Mouse (Mus musculus) lung, postnatal 0 days (tissue): ENCODE data around the gene Lgals12. TPM values are rescaled to one million over a fixed set of nuclear protein-coding genes. Genes with fewer than 3 reads are reported as not detected.

Source experiments
- ATAC-seq: fragments of 200-750 bp; cut with Nextera tagmentation; 2 replicates; pipeline ENCODE4 v1.8.0; 2017; ENCODE audit warnings: moderate library complexity
- DNase-seq: peaks from one replicate; pipeline ENCODE4 v3.0.0-alpha.2; 2016; ENCODE audit warnings: low spot score
- H3K27ac ChIP-seq: fragments of 300-500 bp; sonication (generic); 2 replicates; pipeline ENCODE4 v1.5.1; 2014; ENCODE audit warnings: antibody characterized with exemption, mild to moderate bottlenecking, low read length, mixed read lengths
- H3K27me3 ChIP-seq: fragments of 300-500 bp; sonication (generic); replicated peaks from 2 replicates; pipeline ENCODE4 v1.6.1; 2014; ENCODE audit warnings: low read length, mixed read lengths; ENCODE audit not compliant: insufficient read depth
- H3K36me3 ChIP-seq: fragments of 300-500 bp; sonication (generic); 2 replicates; pipeline ENCODE4 v1.6.1; 2014; ENCODE audit warnings: low read length, mixed read lengths; ENCODE audit not compliant: insufficient read depth
- H3K4me1 ChIP-seq: fragments of 300-500 bp; sonication (generic); 2 replicates; pipeline ENCODE4 v1.6.1; 2014; ENCODE audit warnings: antibody characterized with exemption, low read depth, low read length, mixed read lengths; ENCODE audit not compliant: insufficient read depth
- H3K4me2 ChIP-seq: fragments of 300-500 bp; sonication (generic); replicated peaks from 2 replicates; pipeline ENCODE4 v1.6.1; 2014; ENCODE audit warnings: low read depth, mild to moderate bottlenecking, low read length, moderate library complexity, mixed read lengths
- H3K4me3 ChIP-seq: fragments of 300-500 bp; sonication (generic); 2 replicates; pipeline ENCODE4 v1.5.1; 2014; ENCODE audit warnings: low read depth, low read length
- H3K9ac ChIP-seq: fragments of 300-500 bp; sonication (generic); replicated peaks from 2 replicates; pipeline ENCODE4 v1.6.1; 2014; ENCODE audit warnings: low read depth, mild to moderate bottlenecking
- H3K9me3 ChIP-seq: fragments of 300-500 bp; sonication (generic); 2 replicates; pipeline ENCODE4 v1.6.1; 2016; ENCODE audit warnings: low read length, mixed read lengths
- CTCF ChIP-seq: IDR thresholded peaks from 2 replicates; pipeline ENCODE4 v1.5.1; 2016; ENCODE audit warnings: antibody characterized with exemption, mild to moderate bottlenecking
- EP300 ChIP-seq: IDR thresholded peaks from 2 replicates; pipeline ENCODE4 v1.6.1; 2016; ENCODE audit warnings: antibody characterized with exemption, mild to moderate bottlenecking, control low read depth
- WGBS: fragments of 180-500 bp; shearing (Covaris S2); extraction: QIAGEN DNeasy Blood & Tissue Kit; methylation state at CpG from one replicate; pipeline ENCODE4 v1.1.7; 2014; 5-methylcytosine and 5-hydroxymethylcytosine counted together
- polyA plus RNA-seq: library from polyadenylated mRNA; unstranded; fragments of >200 nt; fragmentation: Nextera tagmentation; extraction: Ambion mirVana; gene quantifications from 2 replicates; pipeline ENCODE4 v1.2.1, GENCODE M21; 2015

Lgals12 gene
- polyA plus RNA-seq, result 0.36 and 0.54 TPM in 2 replicates

DNA sequence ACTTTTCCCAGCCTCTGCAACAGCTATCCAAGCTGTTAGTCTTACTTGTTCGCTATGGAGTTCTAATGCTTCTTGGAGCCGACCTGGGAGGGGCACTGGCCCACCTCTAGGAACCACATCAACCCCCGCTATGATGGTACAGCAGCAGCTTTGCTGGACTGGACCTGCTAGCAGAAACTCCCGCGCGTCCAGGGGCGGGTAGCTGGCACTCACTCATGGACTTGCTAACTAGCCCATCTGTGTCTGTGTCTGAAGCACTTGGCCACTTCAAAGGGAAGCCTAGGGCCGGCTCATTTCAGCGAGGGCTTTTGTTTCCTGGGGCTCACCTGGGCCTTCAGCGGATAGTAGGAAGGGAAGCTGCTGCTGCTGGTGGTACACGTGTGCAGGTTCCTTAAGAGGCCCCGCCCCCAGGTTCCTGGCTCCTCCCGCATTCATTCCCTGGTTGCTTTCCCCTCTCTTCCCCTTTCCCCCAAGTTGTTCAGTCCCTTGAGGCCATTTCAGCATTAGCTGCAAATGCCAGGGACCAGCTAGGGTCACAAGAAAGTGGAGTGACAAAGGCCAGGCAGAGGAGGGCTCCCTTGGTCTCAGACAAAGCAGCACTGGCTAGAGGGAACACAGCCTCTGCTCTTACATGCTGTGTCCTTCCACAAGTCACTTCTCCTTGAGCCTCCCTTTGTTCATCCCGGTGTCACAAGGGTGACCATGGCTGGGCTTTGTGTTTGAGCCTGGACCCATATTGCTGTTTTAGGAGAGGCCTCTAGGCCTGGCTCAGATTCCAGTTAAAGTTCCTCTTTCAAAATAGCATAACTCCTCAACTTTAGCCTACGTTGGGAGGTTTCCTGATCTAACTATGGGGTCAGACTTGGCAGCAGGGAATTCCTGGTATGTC is at the start of gene Lgals12:
Lgals12 (minus strand) TSS at position 393 of the 889 bp plus-strand sequence.
- Histone ChIP-seq H3K4me3 (peak within 1 kb of the TSS; percentile 1; the same call in 1 of the 2 replicates), H3K9me3 (no peaks in the 10 kb centered on the region), H3K27me3 (no peaks in the 10 kb centered on the region), H3K27ac (peak within 1 kb of the TSS; percentile 49), H3K4me1 (peaks cover 19% of the 10 kb centered on the region; the same call in 1 of the 2 replicates), H3K36me3 (no peaks in the 10 kb centered on the region), H3K4me2 (peak within 1 kb of the TSS; percentile 49), H3K9ac (no peak within 1 kb of the TSS)
- TF ChIP-seq EP300 (no peak), CTCF (no peak)
- DNase-seq, result peak; percentile 42
- WGBS, result 8% methylated on average over 15 of the region's 15 CpGs
- peak; percentile 34; the same call in 1 of the 2 replicates for ATAC-seq

DNA sequence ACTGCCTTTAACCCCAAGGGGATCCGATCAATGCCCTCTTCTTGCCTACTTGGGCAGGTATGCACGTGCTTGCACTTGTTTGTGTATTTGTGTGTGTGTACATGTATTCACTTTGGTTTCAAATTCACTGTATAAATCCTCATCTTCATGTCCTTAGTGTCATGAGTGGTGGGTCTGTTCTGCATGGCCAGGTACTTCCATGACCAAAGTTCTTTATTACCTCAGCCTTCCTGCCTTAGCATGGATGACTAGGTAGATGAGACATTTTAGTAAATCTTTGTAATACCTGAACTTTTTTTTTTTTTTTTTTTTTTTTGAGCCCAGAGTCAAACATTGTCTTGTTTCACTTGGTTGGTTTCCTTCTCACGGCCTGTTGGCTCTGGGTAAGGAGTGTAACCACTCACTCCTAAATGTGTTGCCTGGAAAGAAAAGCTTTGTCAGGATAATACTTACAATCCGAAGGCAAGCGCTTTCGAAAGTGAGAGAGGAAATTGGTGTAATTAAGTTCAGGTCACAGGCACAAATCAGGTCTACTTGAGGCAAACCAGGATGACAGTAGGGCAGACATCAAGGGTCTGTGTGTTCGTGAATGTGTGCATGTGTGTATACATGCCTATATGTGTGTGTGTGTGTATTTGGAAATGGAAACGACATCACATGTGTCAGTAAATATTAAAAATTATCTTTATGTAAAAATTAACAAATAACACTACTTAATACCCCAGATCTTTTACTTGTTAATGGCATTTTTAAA is 42.1 kb upstream of the Lgals12 start:
- no peak overlapping the region for H3K27ac ChIP-seq
- no peaks in the 10 kb centered on the region for H3K27me3 ChIP-seq
- H3K4me3 ChIP-seq, result no peak overlapping the region
- no peak overlapping the region for H3K4me2 ChIP-seq
- TF ChIP-seq CTCF (no peak), EP300 (no peak)
- no peak overlapping the region for H3K9ac ChIP-seq
- H3K4me1 ChIP-seq, result no peaks in the 10 kb centered on the region
- ATAC-seq, result no peak
- H3K9me3 ChIP-seq, result no peaks in the 10 kb centered on the region
- 78% methylated on average over 8 of the region's 8 CpGs for WGBS
- H3K36me3 ChIP-seq, result no peaks in the 10 kb centered on the region
- no peak for DNase-seq

GRCm38 (mm10) chr19:7633786-7634185 is 26.8 kb upstream of the Lgals12 start:
- no peaks in the 10 kb centered on the region for H3K9me3 ChIP-seq
- no peaks in the 10 kb centered on the region for H3K27me3 ChIP-seq
- TF ChIP-seq EP300 (no peak), CTCF (no peak)
- ATAC-seq (no peak), DNase-seq (no peak)
- 48% methylated on average over 1 of the region's 1 CpGs for WGBS
- H3K4me2 ChIP-seq, result no peak overlapping the region
- no peaks in the 10 kb centered on the region for H3K4me1 ChIP-seq
- H3K9ac ChIP-seq, result no peak overlapping the region
- H3K27ac ChIP-seq, result no peak overlapping the region
- H3K36me3 ChIP-seq, result no peaks in the 10 kb centered on the region
- H3K4me3 ChIP-seq, result no peak overlapping the region

GRCm38 (mm10) chr19:7633021-7633420 is 26.0 kb upstream of the Lgals12 start:
- no peak overlapping the region for H3K4me3 ChIP-seq
- DNase-seq (no peak), ATAC-seq (no peak)
- no peak overlapping the region for H3K4me2 ChIP-seq
- no peaks in the 10 kb centered on the region for H3K27me3 ChIP-seq
- no peak overlapping the region for H3K9ac ChIP-seq
- no peaks in the 10 kb centered on the region for H3K9me3 ChIP-seq
- H3K4me1 ChIP-seq, result no peaks in the 10 kb centered on the region
- no peaks in the 10 kb centered on the region for H3K36me3 ChIP-seq
- H3K27ac ChIP-seq, result no peak overlapping the region
- TF ChIP-seq EP300, result no peak
- TF ChIP-seq CTCF, result no peak

DNA sequence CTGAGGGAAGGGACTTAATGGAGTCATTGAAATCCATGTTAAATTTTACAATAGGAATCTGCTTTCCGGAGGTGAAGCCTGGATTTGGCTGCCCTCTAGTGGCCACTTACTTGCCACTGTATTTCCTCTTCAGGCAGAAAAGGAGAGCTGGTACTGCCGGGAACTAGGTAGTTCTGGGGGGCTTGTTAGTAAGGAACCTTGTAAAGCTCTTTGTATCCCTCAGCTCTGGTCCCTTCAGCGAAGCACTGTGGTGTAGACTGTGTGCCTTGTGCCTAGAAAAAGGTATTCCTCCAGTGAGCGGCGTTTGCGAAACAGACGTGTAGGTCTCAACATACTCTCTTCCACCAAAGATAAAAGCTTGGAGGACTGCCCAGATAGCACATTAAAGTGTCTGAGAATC is 10.7 kb upstream of the Lgals12 start:
- WGBS, result 24% methylated on average over 7 of the region's 7 CpGs
- H3K4me2 ChIP-seq, result peak overlapping the region; percentile 25; the same call in 1 of the 2 replicates
- TF ChIP-seq EP300 (no peak), CTCF (peak; percentile 86)
- ATAC-seq (no peak), DNase-seq (peak; percentile 86)
- H3K9ac ChIP-seq, result no peak overlapping the region
- H3K36me3 ChIP-seq, result no peaks in the 10 kb centered on the region
- no peaks in the 10 kb centered on the region for H3K27me3 ChIP-seq
- H3K27ac ChIP-seq, result no peak overlapping the region
- no peaks in the 10 kb centered on the region for H3K9me3 ChIP-seq
- H3K4me1 ChIP-seq, result no peaks in the 10 kb centered on the region
- H3K4me3 ChIP-seq, result no peak overlapping the region

DNA sequence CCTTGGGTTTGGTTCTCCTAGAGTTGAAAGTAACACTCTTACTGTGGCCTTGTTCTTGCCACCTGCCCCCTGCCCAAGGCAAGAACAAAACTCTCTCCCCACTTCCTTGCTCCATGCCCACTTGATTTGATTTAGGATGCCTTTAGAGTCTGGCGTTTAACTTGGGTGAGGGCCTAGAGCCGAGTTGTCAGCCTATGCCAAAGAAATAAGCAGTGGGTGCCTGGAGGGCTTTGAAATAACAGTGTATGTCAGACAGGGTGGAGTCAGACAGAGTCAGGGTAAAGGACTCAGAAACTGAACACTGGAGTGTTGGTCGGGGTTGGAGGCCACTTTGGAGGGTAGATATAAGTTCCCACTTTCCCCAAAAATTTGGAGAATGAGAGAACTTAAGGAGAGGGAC is 10.1 kb upstream of the Lgals12 start:
- TF ChIP-seq CTCF (no peak), EP300 (no peak)
- Histone ChIP-seq H3K4me2 (no peak overlapping the region), H3K27ac (no peak overlapping the region), H3K4me3 (no peak overlapping the region), H3K4me1 (no peaks in the 10 kb centered on the region), H3K9me3 (no peaks in the 10 kb centered on the region), H3K9ac (no peak overlapping the region), H3K36me3 (no peaks in the 10 kb centered on the region), H3K27me3 (no peaks in the 10 kb centered on the region)
- ATAC-seq, result no peak
- DNase-seq, result no peak
- WGBS, result 37% methylated on average over 3 of the region's 3 CpGs
